Mouse (Mus musculus) naive thymus-derived CD4-positive, alpha-beta T cell, adult 2 months (primary cell): ENCODE results near the gene Snap29.
A peak's percentile ranks its signal among the peaks of the same experiment; 100 is the strongest.

Experiments used
- DNase-seq: peaks from one replicate; pipeline ENCODE4 v3.0.0-alpha.2; 2011; ENCODE audit warnings: low read depth

The Snap29 gene

GRCm38 (mm10) chr16:17405736-17406443, at the start of gene Snap29, which contains the start of gene Pi4ka:
Gene Snap29, plus strand, starts transcription at chr16:17405986.
Gene Pi4ka, minus strand, starts transcription at chr16:17406314.
- DNase-seq = peak; percentile 100

GRCm38 (mm10) chr16:17356031-17356430, 49.8 kb upstream of the Snap29 start:
- no peak for DNase-seq

GRCm38 (mm10) chr16:17358787-17359186, 47.0 kb upstream of the Snap29 start:
- DNase-seq = no peak

- no peak for DNase-seq
These were observed 23.5 kb upstream of the Snap29 start for GRCm38 (mm10) chr16:17382306-17382705.

GRCm38 (mm10) chr16:17383594-17384326, 22.0 kb upstream of the Snap29 start:
- no peak for DNase-seq

GRCm38 (mm10) chr16:17392784-17393183, 13.0 kb upstream of the Snap29 start:
- no peak for DNase-seq

GRCm38 (mm10) chr16:17402855-17403254, 2.9 kb upstream of the Snap29 start:
- DNase-seq = peak; percentile 83

- no peak for DNase-seq
These were observed 502 bp upstream of the Snap29 start for GRCm38 (mm10) chr16:17405271-17405696.

- DNase-seq = peak; percentile 34
These were observed 886 bp downstream of the Snap29 start for GRCm38 (mm10) chr16:17406512-17407231.

GRCm38 (mm10) chr16:17409046-17409445, 3.3 kb downstream of the Snap29 start:
- DNase-seq = no peak

GRCm38 (mm10) chr16:17410209-17410608, 4.4 kb downstream of the Snap29 start:
- DNase-seq = no peak

- no peak for DNase-seq
These were observed 17.2 kb downstream of the Snap29 start for GRCm38 (mm10) chr16:17423021-17423420.

- DNase-seq = no peak
These were observed 26.8 kb downstream of the Snap29 start for GRCm38 (mm10) chr16:17432576-17432975.

- DNase-seq = peak; percentile 98
These were observed 46.0 kb downstream of the Snap29 start, which contains the start of gene Crkl for GRCm38 (mm10) chr16:17451541-17452372. Gene Crkl, plus strand, starts transcription at chr16:17451987.

- no peak for DNase-seq
These were observed 46.6 kb downstream of the Snap29 start for GRCm38 (mm10) chr16:17452373-17452715.

- no peak for DNase-seq
These were observed 51.1 kb downstream of the Snap29 start for GRCm38 (mm10) chr16:17456901-17457300.

GRCm38 (mm10) chr16:17460254-17460653, 54.5 kb downstream of the Snap29 start:
- peak; percentile 71 for DNase-seq

GRCm38 (mm10) chr16:17461596-17461995, 55.8 kb downstream of the Snap29 start:
- DNase-seq = no peak

GRCm38 (mm10) chr16:17463184-17463583, 57.4 kb downstream of the Snap29 start:
- no peak for DNase-seq

- no peak for DNase-seq
These were observed 61.3 kb downstream of the Snap29 start for GRCm38 (mm10) chr16:17466875-17467663.

- no peak for DNase-seq
These were observed 66.7 kb downstream of the Snap29 start for GRCm38 (mm10) chr16:17472498-17472897.
